Mouse (Mus musculus): ENCODE data around the gene Hdgfl2.
"Not testable (repeated sequence)": the region's sequence is repeated elsewhere in the genome, so short reads cannot be mapped to it uniquely, and the experiment has no call there.

The Hdgfl2 gene

DNA sequence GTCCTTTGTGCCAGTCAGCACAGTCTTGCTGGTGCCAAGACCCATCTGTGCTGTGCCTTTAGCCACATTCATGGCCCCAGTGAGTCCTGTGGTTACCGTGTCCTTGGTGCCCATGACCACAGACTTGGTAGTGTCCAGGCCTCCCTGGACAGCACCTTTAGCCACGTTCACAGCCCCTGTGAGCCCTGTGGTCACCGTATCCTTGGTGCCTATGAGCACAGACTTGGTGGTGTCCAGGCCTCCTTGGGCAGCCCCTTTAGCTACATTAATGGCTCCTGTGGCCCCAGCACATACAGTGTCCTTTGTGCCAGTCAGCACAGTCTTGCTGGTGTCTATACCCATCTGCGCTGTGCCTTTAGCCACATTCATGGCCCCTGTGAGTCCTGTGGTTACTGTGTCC is 27.0 kb downstream of the Hdgfl2 start:
- DNase-seq (ENCODE audit: low spot score in 2 of 2): not testable (repeated sequence)

DNA sequence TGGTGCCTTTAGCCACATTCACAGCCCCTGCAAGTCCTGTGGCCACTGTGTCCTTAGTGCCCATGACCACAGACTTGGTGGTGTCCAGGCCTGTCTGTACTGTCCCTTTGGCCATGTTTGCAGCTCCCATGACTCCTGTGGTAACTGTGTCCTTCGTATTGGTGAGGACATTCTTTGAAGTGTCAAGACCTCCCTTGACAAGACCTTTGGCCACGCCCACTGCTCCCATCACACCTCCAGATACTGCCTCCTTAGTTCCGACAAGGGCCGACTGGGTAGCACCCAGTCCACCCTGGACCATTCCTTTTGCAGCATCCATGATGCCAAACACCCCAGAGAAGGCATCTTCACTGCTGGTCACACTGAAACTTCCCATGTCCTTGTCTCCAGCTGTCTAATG is 27.5 kb downstream of the Hdgfl2 start:
- DNase-seq (ENCODE audit: low spot score in 2 of 2): no peak

DNA sequence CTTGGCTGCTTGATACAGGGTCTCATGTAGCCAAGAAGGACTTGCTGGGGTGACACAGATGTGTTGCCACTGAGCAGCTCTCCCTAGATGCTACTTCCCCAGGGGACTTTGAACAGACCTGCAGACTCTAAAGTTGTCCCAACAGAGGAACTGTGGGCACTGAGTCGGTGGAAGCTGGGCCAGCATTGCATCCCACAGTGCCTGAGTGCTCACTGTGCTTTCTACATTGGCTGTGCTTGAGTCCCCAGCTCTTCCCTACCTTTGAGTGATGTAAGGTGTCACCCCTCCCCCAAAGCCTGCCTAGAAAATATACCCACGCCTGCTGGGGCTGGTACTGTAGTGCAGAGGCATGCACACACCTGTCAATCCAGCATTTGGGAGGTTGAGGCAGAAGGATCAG is 28.3 kb downstream of the Hdgfl2 start:
- no peak for DNase-seq (ENCODE audit: low spot score in 2 of 2)

DNA sequence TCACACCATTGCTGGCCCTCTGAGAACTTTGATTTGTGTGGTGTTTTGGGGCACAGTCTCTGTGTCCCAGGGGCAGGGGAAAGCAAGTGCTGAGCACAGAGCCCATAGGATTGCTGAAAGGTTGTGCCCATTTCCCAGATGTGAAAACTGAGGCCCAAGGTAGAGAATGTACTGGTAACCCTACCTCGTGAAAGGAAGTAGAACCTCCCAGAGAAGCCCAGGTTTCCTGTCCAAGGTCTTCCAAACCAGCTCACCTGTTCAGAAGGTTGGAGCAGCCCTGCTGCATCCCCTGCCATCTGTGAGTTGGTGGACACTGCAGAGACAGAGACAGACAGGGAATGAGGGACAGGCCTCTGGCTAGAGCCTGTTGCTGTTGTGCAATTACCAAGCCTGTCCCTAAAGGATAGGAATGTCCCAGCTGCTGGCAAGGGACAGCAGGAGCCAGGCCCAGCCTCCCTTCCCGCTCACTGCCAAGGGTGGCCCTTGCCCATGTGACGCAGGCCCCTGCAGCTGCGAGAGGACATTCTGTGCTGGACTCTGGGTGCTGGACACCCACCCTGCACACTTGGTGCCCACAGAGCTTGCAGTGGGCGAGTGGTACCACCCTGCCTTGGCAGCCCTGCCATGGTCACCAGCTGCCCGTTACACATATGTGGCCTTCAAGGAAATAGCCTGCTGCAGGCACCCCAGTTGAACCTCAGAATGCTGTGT is 29.1 kb downstream of the Hdgfl2 start:
- no peak for DNase-seq (ENCODE audit: low spot score in 2 of 2)

DNA sequence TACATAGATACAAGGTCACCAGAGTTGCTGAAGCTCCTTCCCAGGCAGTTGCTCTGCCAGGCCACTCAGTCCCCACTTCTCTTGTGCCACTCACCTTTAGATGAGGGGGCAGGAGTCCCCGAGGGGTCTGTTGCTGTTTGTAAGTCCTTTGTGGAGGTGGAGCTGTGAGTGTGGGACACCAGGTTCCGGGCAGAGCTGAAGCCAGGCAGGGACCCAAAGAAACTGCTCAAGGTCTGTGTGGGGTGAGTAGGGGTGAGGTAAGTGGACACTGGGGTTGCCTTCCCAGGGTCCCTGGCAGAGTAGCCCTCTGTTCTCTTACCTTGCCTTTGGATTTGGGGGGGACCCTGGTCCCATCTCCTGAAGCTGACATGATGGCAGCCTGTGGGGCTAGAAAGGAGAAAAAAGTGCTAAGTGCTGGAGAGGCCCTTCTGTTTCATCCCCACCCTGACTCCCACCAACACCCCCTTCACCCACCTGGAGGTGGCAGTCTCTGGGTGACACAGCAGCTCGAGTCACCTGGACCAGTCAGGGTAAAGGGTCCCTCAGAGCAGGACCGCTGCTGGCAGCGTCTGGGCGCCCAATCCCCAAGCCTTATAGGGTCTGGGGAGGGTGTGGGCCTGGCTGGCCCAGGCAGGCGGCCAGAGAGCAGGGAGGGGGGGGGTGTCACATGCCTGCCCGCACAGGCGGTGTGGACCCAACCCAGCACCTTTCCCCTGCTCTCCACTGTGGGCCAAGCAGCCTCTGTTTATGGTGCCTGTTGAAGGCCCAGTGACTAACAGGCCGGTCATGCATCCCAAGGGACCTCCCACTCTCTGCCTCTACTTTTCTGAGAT is 30.0 kb downstream of the Hdgfl2 start, which contains the start of gene Plin4:
TSS of gene Plin4 (minus strand) at position 585 of the 833 bp plus-strand sequence.
- no peak for DNase-seq (ENCODE audit: low spot score in 2 of 2)

DNA sequence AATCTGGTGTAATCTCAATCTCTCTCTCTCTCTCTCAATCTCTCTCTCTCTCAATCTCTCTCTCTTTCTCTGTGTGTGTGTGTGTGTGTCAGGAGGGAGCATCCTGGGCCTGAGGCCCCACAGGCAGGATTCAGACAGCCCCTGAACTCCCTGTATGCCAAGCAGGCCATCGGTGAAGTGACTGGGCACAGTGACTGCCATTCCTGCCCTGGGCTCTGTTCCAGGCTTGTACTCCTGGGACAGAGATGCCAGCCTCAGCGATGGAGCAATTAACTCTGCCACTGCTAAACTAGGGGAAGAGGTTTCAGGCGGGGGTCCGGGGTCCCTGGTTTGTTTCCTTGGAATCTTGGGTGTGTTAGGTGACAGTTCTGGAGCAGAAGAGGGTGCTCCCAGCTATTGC is 31.1 kb downstream of the Hdgfl2 start:
- DNase-seq (ENCODE audit: low spot score in 2 of 2): no peak

DNA sequence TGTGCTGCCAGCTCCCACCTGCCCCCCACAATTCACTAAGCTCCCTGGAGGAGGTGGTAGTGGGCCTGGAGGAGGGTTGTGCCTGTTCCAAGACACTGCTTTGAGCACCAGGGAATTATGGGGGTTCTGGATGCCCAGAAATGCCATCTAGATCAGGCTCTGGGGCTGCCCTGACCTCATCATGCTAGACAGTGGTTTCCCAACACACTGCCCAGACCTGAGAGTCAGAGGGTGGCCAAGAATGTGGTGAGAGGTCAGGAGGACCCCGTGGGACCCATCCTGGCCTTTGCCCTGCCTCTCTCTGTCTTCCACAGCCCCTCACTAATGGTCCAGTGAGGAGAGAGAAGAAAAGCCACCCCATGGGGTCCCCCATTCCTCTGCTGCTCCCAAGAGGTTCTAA is 31.6 kb downstream of the Hdgfl2 start:
- DNase-seq (ENCODE audit: low spot score in 2 of 2): no peak

DNA sequence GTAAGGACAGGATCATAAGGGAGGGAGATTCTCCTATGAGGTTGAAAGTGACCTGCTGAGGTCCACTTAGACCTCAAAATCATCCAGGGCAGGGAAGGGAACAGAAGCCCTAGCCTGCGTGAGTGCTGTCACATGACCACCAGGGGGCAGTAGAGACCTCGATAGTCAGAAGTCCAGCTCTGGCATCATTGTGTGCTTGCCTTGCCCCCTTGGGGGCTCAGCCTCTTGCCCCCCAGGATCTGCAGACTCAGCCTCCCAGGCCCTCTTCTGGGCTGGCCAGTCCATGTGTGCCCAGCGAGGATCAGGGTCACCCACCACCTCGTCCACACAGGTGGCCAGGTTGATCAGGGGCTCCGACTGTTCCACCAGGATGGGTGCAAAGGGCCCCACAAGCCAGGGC is 32.4 kb downstream of the Hdgfl2 start:
- DNase-seq (ENCODE audit: low spot score in 2 of 2): no peak

DNA sequence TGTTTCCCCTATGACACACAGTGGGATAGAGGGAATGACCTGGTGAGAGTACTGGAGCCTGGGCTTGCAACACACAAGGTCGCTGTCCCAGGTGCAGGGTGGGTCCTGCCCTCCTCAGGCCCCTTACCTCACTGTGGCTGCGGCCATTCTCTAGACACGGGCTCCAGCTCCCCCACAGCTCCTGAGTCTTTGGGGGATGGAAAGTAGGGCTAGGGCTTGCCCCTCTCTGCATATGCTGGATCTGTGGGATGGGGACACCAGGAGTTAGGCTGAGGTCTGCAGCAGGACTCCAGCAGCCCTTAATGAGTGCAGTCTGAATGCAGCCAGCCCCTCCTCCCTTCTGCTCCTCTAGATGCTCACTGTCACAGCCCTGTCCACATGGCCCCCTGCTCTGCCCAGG is 33.3 kb downstream of the Hdgfl2 start:
- DNase-seq (ENCODE audit: low spot score in 2 of 2): no peak

DNA sequence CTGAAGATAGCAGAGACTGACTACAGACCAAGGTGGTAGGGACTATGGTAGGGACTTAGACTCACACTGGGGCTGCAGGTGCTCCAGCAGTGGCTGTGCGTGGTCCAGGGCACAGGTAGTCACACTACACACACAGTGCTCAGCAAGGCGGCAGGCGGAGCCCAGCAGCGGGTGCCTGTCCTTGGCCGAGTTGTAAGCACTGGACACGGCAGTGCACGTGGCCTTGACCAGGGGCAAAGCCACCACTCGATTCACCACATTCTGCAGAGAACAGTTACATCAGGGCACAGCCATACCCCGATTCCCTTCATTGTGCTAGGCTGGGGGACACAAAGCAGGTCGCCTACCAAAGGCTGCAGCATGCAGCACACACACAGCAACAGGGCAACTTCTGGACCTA is 36.8 kb downstream of the Hdgfl2 start:
- no peak for DNase-seq (ENCODE audit: low spot score in 2 of 2)

DNA sequence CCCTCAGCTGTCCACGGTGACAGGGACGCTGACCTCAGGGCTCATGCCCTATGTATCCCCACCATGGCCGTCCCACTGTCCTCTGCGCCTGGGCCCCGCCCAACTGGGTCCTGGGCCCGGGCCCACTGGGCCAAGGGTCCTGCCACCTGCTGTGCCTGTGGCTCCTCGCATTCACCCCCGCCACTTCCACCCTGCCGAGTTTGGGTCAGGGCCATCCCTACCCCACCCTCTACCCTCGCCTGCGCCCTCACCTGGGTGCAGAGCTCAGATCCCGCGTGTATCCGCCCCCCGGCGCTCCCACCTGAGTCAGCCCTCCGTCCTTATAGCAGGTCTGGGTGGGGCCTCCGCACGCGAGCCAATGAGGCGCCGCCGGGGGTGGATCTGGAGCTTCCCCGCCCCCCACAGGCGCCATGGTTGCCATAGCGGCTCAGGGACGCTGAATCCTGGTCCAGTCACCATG is 37.8 kb downstream of the Hdgfl2 start, which contains the start of gene Plin5:
TSS of gene Plin5 (minus strand) at position 346 of the 460 bp plus-strand sequence.
- no peak for DNase-seq (ENCODE audit: low spot score in 2 of 2)

DNA sequence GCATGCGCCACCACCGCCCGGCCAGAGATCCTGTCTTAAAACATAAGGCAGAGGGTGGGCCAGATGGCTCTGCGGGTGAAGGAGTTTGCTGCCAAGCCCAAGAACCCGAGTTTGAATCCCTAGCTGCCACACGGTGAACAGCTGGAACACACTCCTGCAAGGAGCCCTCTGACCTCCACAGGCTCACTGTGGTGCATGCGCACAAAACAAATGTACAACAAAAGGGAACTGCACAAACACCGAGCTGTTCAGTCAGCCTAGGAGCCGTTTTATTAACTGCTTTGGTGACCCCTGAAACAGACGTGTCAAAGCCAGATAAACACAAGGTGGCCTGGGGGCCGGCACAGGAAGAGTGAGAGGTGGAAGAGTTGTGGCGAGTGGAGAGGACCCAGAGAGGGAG is 40.0 kb downstream of the Hdgfl2 start:
- no peak for DNase-seq (ENCODE audit: low spot score in 2 of 2)

DNA sequence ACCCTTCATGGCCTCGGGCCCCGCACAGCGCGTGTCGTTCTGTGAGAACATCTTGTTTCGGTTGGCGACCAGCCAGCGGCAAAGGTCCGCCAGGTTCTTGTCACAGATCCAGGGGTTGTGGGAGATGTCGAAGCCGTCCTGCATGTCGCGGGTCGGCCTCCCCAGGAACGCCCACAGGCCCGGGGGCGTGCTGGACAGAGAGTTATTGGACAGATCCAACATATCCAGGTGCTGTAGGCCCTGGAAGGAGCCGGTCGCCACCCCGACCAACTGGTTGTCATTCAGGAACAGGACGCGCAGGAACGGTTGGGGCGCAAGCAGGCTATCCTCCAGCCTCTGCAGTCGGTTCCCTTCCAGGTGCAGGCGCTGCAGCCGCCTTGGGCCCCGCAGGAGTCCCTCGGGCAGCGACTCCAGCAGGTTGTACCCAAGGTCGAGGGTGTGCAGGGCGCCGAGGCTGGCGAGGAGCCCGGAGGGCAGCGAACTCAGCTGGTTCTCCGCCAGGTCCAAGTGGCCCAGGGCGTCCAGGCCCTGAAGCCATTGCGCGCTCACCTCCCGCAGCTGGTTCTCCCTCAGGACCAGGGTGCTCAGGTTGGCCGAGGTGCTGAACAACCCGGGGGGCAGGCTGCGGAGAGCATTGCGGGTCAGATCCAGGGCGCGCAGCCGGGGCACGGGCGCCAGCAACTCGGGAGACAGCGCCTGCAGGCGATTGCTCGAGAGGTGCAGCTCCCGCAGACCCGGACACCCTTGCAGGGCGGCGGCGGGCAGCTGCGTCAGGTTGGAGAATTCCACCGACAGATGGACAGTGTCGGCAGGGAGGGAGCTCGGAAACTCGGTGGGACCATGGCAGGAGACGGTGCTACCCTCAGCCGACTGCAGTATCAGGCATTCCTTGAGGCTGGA is 40.8 kb downstream of the Hdgfl2 start:
- peak in 1 of 2 experiments; percentile 58 for DNase-seq (ENCODE audit: low spot score in 2 of 2)

DNA sequence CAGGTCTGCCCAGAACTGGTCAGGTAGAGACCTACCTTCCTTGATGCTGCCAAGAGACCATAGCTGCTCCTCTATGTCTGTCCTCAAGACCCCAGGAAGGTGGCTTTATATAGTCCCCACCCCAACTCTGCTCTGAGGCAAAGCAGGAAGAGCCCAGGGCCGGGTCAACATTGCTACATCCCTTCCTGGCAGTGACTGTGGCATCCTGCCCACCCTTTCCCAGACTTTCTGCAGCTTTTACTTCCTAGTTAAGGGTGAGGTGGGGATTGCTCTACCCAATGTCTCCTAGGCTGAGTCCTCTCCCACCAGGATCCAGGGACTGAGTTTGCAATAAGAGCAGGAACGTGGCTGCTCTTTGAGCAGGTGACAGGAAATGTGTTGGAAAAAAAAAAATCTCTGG is 42.4 kb downstream of the Hdgfl2 start, which contains the start of gene Lrg1:
TSS of gene Lrg1 (minus strand) at position 176 of the 400 bp plus-strand sequence.
- no peak for DNase-seq (ENCODE audit: low spot score in 2 of 2)

DNA sequence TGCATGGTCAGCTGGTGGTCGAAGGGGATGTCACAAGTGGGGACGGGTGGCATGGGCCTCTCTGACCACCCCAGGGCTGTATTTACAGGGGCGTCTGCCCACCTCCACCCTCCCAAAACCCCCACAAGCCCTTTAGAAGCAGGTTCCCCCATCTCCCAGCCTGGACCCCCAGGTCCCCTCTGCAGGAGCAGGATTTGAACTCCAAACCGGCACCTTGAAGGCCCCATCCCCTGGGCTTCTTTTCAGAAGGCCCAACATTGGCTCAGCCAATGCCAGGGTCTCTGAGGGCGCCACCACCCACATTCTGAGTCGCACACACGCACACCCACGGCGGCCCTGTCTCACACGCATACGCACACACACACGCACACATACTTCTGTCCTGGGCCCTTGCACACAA is 43.7 kb downstream of the Hdgfl2 start:
- DNase-seq (ENCODE audit: low spot score in 2 of 2): no peak

DNA sequence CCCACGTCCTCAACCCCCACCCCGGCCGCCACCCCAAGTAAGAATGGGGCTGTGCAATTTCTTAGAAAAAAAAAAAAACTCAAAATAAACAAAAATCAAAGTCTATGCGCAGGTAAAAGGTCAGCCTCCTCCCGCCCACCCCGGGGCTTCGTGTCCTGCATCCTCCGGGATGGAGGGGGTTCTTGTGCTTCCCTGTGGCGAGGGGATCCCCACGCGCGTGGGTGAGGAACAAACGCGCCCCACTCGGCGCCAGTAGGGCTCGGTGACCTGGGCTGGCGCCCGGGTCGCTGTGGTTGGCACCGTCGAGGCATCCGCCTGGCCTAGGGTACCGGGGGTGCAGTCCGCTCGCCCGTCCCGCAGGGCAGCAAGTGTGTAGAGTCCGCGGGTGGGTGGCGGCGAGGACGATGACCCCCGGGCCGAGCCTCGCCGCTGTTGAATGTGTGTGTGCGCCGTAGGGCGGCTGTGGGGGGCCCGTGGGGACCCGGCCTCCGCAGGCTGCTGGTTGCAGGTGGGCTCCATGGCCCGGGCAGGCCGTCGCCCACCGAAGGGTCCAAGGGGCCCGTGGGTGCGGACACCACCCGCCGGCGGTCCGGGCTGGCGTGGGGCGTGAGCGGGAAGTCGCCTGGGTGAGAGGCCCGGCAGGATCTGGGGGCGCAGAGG is 44.4 kb downstream of the Hdgfl2 start:
- DNase-seq (ENCODE audit: low spot score in 2 of 2): no peak

DNA sequence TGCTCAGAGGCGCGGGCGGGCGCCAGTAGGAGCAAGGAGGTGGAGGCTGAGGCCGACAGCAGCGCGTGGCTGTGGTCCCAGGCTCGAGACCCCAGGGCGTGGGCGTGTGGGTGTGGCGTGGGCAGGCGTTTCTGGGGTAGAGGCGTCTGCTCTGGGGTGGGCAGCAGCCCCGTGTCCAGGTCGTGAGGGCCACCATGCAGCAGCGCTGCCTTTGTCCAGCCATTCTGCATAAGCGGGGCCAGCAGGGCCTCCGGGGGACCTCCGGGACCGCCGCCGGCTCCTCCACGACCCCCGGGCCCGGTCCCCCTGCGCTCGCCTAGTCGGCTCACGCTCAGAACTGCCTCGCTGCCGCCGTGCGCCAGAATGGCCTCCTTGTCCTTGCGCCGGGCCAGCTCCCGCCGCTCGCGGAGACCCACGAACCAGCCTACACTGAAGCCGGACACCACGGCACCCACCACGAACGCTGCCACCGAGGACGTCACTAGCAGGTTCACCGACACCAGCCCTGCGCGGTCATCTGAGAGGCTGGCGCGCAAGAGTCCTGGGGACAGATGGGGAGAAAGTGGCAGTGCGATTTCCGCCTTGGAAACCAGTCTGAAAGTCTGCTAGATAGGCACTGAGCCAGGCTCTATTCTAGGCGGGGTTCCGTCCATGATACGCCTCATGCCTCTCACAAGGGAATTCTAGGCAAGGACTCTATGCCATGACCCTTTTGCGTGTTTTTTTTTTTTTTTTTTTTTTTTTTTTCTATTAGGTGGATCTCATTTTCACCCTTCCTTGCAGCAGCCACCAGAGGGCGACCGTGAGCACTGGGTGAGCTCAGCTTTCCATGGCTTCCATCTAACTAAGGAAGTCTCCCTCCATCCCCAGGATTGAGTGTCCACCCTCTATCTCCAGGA is 45.2 kb downstream of the Hdgfl2 start:
- DNase-seq (ENCODE audit: low spot score in 2 of 2): no peak

DNA sequence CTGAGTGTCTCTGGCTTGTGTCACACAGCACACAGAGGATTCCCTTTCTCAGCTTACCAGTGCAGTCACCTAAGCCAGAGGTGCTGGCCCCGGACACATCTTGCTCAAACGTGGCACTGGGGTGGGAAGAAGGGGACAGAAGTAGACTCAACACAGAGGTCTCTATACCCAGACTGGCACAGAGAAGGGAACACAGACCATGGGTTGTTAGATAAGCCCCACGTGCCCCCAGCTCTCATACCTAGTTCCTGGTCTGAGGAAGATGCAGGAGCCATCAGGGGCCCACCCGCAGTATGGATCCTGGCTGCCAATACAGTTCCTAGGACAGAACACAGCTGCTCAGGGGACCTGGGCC is 45.8 kb downstream of the Hdgfl2 start:
- DNase-seq (ENCODE audit: low spot score in 2 of 2): no peak

DNA sequence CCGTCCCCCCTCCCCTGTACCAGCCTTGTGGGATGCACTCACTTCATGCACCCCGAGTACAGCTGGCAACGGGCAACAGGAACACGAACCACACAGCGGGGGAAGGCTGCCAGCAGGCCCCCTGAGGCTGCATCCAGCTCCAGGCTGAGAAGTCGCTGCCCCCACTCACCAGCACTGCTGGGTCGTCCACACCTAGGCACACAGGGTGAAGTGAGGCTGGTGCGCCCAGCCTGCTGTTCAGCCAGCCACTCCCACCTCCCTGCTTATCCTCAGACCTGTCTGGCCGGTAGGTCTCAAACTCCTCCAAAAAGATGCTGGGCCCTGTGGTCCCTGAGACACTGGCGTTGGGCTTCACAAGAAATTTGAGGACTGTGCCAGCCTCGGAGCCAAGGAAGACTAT is 46.7 kb downstream of the Hdgfl2 start:
- DNase-seq (ENCODE audit: low spot score in 2 of 2): no peak

DNA sequence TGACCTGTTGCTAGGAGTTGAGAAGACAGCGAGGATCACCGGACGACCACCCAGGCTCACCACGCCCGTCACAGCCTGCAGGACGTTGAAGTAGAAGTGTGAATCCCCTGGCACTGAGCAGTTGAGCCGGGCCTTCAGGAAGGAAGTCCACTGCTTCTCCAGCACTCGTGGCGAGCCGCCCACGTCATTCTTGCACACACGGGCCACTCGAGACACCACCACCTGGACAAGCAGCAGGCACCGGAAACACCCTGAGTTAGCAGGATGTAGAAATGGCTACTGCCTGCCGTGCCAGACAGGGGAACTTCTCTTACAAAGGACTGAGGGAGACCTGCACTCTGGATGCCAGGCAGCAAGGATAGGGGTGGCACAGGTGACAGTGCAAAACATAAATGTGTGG is 48.8 kb downstream of the Hdgfl2 start:
- no peak for DNase-seq (ENCODE audit: low spot score in 2 of 2)
